Mouse (Mus musculus) monocyte, adult 2 months (primary cell): ENCODE data around the gene Thra.

Source experiments
- DNase-seq, 2 experiments: peaks; one replicate each; pipeline ENCODE4 v3.0.0; 2022; ENCODE audit warnings: low spot score in 2 of 2, low read depth in 1 of 2

Gene Thra

DNA sequence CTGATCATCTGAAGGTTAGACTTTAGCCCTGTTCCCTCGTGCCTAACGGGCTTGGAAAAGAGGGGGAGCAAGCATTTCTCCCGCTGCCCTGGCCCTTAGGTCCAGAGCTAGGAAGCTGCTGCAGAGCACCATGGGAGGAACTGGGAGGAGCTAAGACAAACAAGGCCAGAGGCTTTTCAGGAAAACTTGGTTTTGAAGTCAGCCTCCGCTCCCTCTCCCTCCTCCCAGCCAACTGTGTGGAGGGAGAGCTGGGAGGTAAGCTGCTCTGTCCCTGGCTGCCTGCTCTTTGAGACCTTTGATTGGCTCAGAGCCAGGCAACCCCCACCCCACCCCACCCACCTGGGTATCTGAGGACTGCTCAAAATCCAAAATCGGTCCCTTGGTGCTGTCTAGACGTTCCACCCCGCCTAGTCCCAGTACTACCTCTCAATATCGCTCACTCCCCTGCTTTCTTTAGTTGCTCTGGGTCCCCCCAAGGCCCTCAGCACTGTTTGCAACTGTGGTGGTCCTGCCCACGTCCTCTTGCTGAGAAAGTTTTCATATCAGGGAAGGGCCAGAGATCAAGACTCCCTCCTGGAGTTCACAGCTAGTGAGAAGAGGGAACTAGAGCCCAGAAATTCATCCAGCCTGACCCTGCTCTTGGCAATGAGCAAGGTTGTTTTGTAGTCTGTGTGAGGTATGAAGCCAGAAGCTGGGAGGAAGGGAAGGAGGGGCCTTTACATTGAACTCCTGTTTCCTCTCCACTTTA, 36.6 kb downstream of the Thra start:
- DNase-seq, result no peak

DNA sequence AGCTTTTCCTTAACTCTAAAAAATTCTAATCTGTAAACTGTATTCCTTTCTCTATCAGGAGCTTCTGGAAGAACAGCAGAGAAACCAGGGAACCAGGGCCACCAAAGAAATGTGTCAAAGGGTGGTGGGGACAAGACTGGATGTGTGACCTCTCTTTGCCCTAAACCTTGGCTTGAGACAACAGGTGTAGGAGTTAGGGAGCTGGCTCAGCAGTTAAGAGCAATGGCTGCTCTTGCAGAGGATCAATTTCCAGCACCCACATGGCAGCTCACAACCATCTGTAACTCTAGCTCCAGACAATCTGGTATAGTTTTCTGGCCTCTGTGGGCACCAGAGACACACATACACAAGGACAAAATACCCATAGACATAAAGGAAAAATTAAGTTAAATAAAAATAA, 37.5 kb downstream of the Thra start:
- DNase-seq, result no peak

DNA sequence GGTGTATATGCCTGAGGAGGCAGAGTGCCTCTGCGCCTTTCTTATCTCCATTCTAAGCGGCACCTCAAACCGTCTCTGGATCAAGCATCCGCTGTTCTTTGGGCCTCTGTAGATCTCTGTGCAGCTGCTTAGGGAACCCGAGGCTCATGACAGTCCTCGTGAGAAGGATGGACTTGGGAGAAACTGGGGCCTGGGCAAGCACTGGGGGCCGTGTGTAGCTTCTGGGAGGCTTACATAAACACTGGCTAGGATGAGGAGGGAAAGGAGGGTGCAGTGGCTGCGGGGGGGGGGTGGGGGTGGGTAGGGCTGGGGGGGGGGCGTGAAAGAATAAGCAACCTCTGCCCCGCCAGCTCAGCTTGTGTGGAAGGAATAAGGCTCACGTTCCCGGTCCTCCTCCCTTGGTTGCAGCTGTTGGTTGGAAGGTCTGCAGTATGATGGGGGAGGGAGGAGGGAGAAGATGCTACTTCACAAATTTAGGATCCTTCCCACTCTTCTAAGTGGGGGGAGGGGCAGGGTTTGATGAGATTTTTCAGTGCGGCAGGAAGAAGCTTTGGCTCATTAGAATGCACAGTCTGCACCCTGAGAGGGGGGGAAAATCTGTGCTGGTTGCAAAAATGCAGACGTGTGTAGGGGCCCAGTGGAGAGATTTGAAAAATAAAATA, 41.5 kb downstream of the Thra start:
- no peak for DNase-seq

GRCm38 (mm10) chr11:98782651-98783235, 42.3 kb downstream of the Thra start:
- no peak for DNase-seq

DNA sequence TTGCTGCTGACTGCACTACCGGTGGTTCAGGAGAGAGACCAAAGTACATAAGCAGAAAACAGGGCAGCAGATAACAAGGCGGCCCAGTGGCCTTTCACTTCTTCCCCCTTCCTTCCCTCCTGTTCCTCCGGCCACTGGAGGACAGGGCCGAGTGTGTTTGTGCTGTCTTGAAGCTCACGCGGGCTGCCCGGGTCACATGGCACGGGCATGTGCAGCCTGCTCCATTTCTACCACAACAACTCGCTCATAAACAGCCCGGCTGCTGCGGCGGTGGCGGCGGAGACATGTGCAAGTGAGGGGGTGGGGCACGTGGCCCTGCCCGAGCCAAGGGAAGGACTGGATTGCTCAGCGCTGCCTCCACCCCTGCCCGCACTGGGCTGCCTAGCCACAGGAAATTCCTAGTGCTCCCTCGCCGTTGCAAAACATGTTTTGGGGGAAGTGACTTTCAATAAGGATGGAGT, 42.8 kb downstream of the Thra start:
- peak; percentile 77 to 82 for DNase-seq

DNA sequence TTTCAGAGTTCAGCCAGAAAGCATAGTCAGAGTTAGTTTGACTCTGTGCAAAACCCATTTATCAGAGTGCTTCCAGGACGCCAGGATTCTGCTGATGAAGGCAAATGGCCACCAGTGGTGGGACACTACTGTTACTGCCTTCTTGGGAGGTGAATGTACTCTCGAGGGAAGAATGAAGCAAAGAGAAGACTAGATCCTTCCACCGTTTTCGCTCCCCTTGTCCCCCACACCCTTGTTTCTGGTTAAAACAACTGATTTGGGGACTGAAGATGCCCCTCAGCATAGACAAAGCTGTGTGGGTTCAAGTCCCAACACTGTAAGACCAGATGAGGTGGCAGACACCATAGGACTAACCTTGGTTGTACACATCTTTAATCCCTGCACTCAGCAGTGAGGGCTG, 43.7 kb downstream of the Thra start:
- no peak for DNase-seq

DNA sequence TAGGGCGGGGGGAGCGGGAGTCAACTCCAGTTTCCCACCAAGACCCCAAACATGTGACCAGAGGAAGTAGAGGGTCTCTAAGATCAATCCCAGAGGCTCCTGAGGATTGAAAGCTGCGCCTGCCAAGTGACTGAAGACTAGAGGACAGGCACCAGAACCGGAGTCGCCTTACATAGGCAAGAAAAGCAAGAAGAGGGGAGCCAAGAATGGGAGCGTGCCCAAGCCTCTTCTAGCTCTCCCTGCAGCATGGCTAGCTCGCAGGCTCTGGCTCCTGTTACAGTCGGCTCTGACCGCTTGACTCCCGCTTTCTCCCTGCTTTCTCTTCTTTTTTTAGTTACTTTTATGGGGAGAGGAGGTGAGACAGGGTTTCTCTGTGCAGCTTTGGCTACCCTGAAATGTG, 44.8 kb downstream of the Thra start:
- no peak for DNase-seq

GRCm38 (mm10) chr11:98785772-98786281, 45.4 kb downstream of the Thra start:
- no peak for DNase-seq

DNA sequence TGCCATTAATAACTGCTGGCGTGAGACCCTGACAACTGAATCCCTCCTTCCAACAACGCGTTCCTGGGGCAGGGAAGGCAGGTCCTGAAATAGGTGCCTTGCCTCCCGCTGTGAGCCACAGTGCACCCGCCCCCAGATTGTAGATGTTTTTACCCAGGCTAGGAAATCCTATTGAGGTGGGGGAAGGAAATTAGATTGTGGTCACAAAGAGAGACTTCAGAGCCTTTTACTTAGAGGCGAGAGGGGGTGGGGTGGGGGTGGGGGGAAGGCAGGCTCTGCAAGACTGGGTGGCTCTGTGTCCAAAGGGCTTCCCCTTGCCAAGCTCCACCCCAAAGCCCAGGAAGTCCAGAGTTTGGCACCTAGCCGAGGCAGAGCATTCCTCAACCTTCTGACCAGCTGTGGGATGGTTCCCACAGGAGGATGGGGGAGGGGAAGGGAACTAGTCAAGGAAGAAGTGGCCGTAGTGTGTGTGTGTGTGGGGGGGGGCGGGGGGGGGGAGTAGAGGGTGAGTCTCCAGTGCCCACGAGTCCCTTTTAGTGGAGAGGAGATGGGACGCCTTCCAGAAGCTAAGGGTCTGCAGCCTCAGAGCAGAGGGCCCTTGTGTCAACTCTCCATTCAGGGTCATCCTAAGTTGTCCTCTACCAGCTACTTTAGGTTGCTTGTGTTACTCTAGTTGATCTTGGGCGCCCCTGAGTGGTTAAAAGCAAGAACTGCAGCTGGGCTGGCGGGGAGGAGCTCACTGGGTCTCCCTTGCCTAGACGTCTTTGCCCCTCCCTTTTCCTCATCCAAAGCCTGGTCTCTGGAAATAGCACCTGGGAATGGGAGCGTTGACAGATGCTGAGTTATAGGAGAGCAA, 46.1 kb downstream of the Thra start:
- peak; percentile 84 to 90 for DNase-seq

- DNase-seq, result no peak
These were observed 46.8 kb downstream of the Thra start for GRCm38 (mm10) chr11:98787229-98787628.

GRCm38 (mm10) chr11:98787691-98788090, 47.3 kb downstream of the Thra start:
- no peak for DNase-seq

- no peak for DNase-seq
These were observed 47.7 kb downstream of the Thra start for GRCm38 (mm10) chr11:98788139-98788538.

DNA sequence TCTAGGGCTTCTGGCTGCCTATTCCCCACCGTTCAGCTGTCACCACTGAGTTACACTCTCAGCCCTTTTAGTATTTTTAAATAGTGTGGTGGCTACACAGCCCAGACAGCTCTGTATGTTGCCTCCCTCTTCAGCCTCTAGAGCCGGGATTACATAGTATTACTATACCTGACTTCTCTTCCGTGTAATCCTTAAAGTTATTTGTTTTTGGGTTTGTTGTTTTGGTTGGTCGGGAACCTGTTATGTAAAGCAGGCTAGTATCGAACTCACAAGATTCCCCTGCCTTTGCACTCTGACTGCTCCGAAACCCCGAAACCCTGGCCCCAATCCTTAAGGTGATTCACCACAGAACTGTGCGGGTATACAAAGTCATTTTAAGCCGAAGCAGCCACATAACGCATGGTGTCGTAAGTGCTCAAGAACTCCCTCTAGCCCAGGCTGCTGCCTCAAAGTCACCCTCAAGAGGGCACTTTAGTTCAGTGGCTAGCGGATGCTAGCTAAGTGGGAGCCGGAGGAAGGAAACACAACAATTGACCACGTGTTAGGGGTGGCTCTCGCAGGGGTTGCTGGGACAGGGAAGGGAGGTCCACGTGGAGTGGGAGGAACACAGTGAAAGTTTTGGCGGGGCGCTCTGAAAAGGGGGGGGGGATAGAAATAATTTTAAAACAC, 48.2 kb downstream of the Thra start:
- DNase-seq, result peak; percentile 77 to 80

- DNase-seq, result no peak
These were observed 48.9 kb downstream of the Thra start for GRCm38 (mm10) chr11:98789219-98789807.

- DNase-seq, result no peak
These were observed 49.4 kb downstream of the Thra start for GRCm38 (mm10) chr11:98789824-98790223.

DNA sequence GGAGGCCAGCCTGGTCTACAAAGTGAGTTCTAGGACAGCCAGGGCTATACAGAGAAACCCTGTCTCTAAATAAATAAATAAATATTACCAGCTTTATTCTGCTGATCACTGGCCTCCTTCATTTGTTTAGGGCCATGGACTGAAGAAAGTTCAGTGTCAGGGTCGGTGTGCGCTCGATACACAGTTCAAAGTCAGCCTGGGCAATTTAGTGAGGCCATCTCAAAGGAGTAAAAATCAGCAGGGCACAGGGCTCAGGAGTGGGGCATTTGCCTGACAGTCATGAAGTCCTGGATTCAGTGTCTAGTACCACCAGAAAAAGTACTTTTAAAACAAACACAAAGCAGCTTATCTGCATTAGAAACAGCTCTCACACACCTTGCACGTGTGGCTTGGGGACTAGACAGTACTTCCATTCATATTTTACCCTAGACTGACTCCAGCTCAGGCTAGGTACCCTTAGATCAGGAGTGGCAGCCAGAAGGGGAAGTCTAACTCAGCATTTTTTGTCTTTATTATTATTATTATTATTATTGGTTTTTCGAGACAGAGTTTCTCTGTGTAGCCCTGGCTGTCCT, 50.3 kb downstream of the Thra start:
- DNase-seq, result no peak

DNA sequence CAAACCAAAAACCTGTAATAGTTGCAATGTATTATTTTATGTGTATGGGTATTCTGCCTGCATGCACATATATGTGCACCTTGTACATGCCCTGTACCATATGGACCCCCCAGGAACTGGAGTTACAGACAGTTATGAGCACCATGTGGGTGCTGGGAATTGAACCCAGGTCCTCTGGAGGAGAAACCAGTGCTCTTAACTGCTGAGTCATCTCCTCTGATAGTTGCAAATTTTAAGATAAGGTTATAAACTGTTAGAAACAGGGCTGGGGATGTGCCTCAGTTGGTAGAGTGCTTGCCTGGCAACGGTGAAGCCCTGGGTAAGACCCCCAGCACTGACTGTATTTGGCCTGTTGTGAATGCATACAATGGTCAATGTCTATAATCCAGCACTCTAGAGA, 51.0 kb downstream of the Thra start:
- no peak for DNase-seq

DNA sequence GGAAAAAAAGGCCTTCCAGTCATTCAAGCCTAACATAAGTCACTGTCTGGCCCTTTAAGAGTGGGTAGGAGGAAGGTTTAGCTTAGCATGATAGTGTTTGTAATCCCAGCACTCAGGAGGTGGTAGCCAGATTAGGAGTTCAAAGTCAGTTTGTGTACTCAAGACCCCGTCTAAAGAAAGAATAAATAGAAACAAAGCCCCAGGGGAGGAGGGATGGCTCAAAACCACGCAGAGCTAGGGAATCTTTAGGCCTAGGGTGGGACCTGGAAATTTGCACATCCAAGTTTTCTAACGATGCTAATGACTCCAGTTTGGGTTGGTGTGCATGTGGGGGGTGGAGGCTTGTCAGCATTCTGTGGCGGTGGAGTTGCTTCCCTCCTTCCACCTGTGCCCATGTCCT, 51.6 kb downstream of the Thra start:
- no peak for DNase-seq

DNA sequence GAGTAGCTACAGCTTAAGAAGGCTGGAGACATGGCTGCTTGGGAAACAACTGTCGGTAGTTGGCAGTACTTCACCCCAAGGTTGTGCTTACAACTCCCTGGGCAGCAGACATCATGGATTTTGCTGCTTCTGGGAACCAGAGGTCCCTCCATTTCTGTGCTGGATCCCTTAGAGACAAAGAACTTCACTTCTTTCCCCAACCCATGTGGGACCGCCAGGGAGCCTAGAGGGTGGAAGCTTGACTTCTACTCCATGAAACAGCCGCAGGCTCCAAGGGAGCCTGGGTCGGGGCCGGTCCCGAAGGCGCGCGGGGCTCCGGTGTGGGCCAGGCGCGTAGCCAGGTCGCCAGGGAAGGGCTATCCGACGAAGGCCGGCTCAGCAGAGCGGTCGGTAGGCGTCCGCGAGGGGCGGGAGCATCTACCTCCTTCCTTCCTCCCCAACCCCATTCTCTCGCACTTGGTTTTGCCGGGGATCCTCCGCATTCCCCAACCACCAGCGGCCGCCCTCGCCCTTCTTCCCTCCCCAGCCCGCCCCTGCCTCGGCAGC, 54.1 kb downstream of the Thra start:
- DNase-seq, result peak in 1 of 2 experiments; percentile 27
